Mouse (Mus musculus): ENCODE results near the gene Cradd. TPM values are rescaled to one million over a fixed set of nuclear protein-coding genes. Genes with fewer than 3 reads are reported as not detected.

The Cradd gene
- polyA plus RNA-seq, 1 experiment from 2014 or later: 9.4 TPM

GRCm38 (mm10) chr10:95183051-95183450 lies 140.9 kb downstream of the Cradd start:
- in situ Hi-C loops (cut with MboI; ENCODE audit: low pct_unique_long_range_greater_than_20kb): no loop called here
- DNase-seq (ENCODE audit: low read depth, low spot score): peak; percentile 81
- no peaks in the 10 kb centered on the region for H3K27me3 ChIP-seq
- CTCF ChIA-PET: interaction anchor here (1.1 to 1.2 kb wide), 2 partner anchors 9 to 11 kb away, joined by 3 read pairs; no protein-coding TSS in a partner anchor
- POLR2A ChIA-PET: no interaction called here
- no peak for TF ChIP-seq CTCF (IDR thresholded peaks at IDR 0.05)
- peak; percentile 84 for ATAC-seq

DNA sequence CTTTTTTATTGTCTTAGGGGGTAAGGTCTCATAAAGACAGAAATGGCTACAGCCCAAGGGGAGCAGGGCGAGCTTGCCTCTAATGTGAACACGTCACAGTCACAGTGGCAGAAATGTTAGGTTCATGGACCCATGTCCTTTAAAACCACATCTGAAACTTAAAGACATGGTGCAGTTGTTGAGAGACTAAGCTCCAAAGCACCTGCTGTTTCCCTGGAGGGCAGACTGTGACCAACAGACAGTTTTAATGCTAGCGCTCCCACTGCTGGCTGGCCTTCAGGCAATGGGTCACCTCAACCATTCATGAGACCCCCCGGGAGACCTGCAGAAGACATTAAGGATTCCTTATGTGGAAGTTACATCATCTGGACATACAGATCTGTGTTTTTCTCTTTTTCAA lies 141.5 kb downstream of the Cradd start:
- no peak for TF ChIP-seq CTCF (IDR thresholded peaks at IDR 0.05)
- ATAC-seq (no peak), DNase-seq (ENCODE audit: low read depth, low spot score) (no peak)
- in situ Hi-C loops (cut with MboI; ENCODE audit: low pct_unique_long_range_greater_than_20kb): no loop called here
- ChIA-PET CTCF (interaction anchor here (1.2 kb wide), 1 partner anchor 12 kb away, joined by 3 read pairs; no protein-coding TSS in a partner anchor), POLR2A (no interaction called here)
- H3K27me3 ChIP-seq: no peaks in the 10 kb centered on the region

DNA sequence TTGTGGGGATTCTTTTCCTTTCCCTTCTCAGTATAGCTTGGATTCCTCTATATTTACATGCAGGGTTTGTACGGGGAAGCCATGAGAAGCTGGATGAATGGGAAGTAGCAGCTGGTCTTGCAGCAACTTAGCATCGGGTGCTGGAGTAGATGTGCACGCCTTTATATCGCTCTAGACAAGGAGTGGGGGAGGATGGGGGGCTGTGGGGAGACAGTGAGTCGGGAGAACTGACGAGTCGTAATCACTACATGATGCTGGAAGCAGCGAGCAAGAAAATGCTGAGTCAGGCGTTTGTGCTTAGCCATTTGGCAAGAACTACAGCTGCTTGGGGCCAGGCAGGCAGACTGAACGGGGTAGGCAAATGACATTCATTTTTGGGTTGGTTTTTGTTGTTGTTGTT lies 142.4 kb downstream of the Cradd start:
- ChIA-PET CTCF (interaction anchor here (1.2 to 2.1 kb wide), 3 partner anchors 12 to 292 kb away, joined by 3 to 7 read pairs (median 4); no protein-coding TSS in a partner anchor), POLR2A (interaction anchor here (0.7 kb wide), 2 partner anchors 34 to 50 kb away, joined by 3 to 4 read pairs; no protein-coding TSS in a partner anchor)
- no peak for ATAC-seq
- TF ChIP-seq CTCF (IDR thresholded peaks at IDR 0.05): no peak
- no peaks in the 10 kb centered on the region for H3K27me3 ChIP-seq
- in situ Hi-C loops (cut with MboI; ENCODE audit: low pct_unique_long_range_greater_than_20kb): no loop called here
- no peak for DNase-seq (ENCODE audit: low read depth, low spot score)

- no peak for DNase-seq (ENCODE audit: low read depth, low spot score)
- in situ Hi-C loops (cut with MboI; ENCODE audit: low pct_unique_long_range_greater_than_20kb): no loop called here
- CTCF ChIA-PET: interaction anchor here (0.8 to 2.1 kb wide), 4 partner anchors 11 to 295 kb away, joined by 3 to 7 read pairs (median 4); no protein-coding TSS in a partner anchor
- no peak for TF ChIP-seq CTCF (IDR thresholded peaks at IDR 0.05)
- H3K27me3 ChIP-seq: no peaks in the 10 kb centered on the region
- POLR2A ChIA-PET: no interaction called here
- no peak for ATAC-seq
Observed at GRCm38 (mm10) chr10:95180900-95181299, 143.0 kb downstream of the Cradd start.

GRCm38 (mm10) chr10:95180177-95180576 lies 143.8 kb downstream of the Cradd start:
- no peaks in the 10 kb centered on the region for H3K27me3 ChIP-seq
- ATAC-seq (no peak), DNase-seq (ENCODE audit: low read depth, low spot score) (no peak)
- POLR2A ChIA-PET: no interaction called here
- CTCF ChIA-PET: interaction anchor here (0.8 to 2.1 kb wide), 3 partner anchors 11 to 296 kb away, joined by 4 to 7 read pairs (median 4); no protein-coding TSS in a partner anchor
- in situ Hi-C loops (cut with MboI; ENCODE audit: low pct_unique_long_range_greater_than_20kb): no loop called here
- TF ChIP-seq CTCF (IDR thresholded peaks at IDR 0.05): no peak

- TF ChIP-seq CTCF (IDR thresholded peaks at IDR 0.05): no peak
- H3K27me3 ChIP-seq: no peaks in the 10 kb centered on the region
- no peak for DNase-seq (ENCODE audit: low read depth, low spot score)
- in situ Hi-C loops (cut with MboI; ENCODE audit: low pct_unique_long_range_greater_than_20kb): loop anchor here (10.0 kb wide), 1 partner anchor 296 kb away; no protein-coding TSS in a partner anchor
- ChIA-PET POLR2A (no interaction called here), CTCF (no interaction called here)
- no peak for ATAC-seq
Observed at GRCm38 (mm10) chr10:95178785-95179184, 145.1 kb downstream of the Cradd start.

GRCm38 (mm10) chr10:95175423-95176120 lies 148.4 kb downstream of the Cradd start:
- POLR2A ChIA-PET: interaction anchor here (0.5 to 0.6 kb wide), 2 partner anchors 31 to 147 kb away, joined by 3 to 4 read pairs; no protein-coding TSS in a partner anchor
- H3K27me3 ChIP-seq: no peaks in the 10 kb centered on the region
- TF ChIP-seq CTCF (IDR thresholded peaks at IDR 0.05): no peak
- no peak for DNase-seq (ENCODE audit: low read depth, low spot score)
- no peak for ATAC-seq
- CTCF ChIA-PET: interaction anchor here (1.5 kb wide), 1 partner anchor 24 kb away, joined by 4 read pairs; no protein-coding TSS in a partner anchor
- in situ Hi-C loops (cut with MboI; ENCODE audit: low pct_unique_long_range_greater_than_20kb): loop anchor here (10.0 kb wide), 1 partner anchor 299 kb away; no protein-coding TSS in a partner anchor

- ATAC-seq (no peak), DNase-seq (ENCODE audit: low read depth, low spot score) (no peak)
- CTCF ChIA-PET: interaction anchor here (1.5 kb wide), 1 partner anchor 23 kb away, joined by 4 read pairs; no protein-coding TSS in a partner anchor
- no peaks in the 10 kb centered on the region for H3K27me3 ChIP-seq
- in situ Hi-C loops (cut with MboI; ENCODE audit: low pct_unique_long_range_greater_than_20kb): loop anchor here (10.0 kb wide), 1 partner anchor 301 kb away; no protein-coding TSS in a partner anchor
- no peak for TF ChIP-seq CTCF (IDR thresholded peaks at IDR 0.05)
- POLR2A ChIA-PET: interaction anchor here (0.6 kb wide), 1 partner anchor 53 kb away, joined by 4 read pairs; no protein-coding TSS in a partner anchor
Observed at GRCm38 (mm10) chr10:95174260-95174659, 149.7 kb downstream of the Cradd start.

DNA sequence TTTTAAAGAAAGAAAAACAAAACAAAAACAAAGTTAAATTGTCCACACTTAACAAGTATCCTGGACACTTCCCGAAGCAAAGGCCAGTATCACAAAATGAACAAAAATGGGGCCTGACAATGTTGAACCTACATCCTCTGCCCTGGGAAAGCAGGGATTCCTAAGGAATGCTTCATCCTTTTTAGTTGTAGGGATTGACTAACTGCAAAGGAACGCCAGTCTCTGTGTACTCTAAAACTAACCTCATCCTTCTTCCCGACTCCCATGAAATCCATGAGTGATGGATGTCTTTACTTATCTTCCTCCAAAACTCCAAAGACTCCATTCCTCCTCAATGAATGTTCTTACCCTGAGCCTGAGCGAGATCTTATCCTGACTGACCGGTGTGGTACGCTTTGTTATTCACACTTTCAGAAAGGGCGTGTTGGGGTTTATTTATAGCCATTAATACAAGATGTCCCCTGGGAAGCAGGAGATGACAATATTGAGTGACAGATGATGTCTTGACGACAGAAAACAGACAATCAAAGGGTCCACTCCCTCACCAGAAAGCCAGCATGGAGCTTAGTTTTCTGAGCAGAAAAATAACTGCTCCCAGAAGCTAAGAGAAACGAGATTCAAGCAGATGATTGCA lies 153.1 kb downstream of the Cradd start:
- POLR2A ChIA-PET: interaction anchor here (1.5 kb wide), 1 partner anchor 26 kb away, joined by 5 read pairs; no protein-coding TSS in a partner anchor
- in situ Hi-C loops (cut with MboI; ENCODE audit: low pct_unique_long_range_greater_than_20kb): loop anchor here (10.0 kb wide), 1 partner anchor 304 kb away; no protein-coding TSS in a partner anchor
- TF ChIP-seq CTCF (IDR thresholded peaks at IDR 0.05): no peak
- ATAC-seq (no peak), DNase-seq (ENCODE audit: low read depth, low spot score) (no peak)
- H3K27me3 ChIP-seq: no peaks in the 10 kb centered on the region
- CTCF ChIA-PET: no interaction called here

DNA sequence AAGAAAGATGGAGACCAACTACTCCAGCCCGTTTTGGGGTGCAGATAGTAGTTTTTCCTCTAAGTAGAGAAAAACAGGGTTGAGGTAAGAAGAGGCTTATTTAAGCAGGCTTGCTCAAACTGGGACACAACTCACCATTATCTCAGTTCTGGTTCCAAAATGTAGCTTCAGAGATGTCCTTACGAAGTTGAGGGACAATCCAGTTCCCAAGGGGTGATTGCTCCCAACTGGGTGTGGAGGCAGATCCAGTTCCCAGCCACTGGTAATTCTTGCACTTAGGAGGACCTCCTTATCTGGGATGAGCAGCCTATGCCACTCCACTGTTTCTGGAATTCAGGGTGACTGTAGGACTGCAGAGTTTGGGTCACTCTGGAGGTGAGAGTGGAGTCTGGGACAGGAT lies 159.0 kb downstream of the Cradd start:
- DNase-seq (ENCODE audit: low read depth, low spot score) (no peak), ATAC-seq (no peak)
- POLR2A ChIA-PET: no interaction called here
- CTCF ChIA-PET: no interaction called here
- no peaks in the 10 kb centered on the region for H3K27me3 ChIP-seq
- TF ChIP-seq CTCF (IDR thresholded peaks at IDR 0.05): no peak
- in situ Hi-C loops (cut with MboI; ENCODE audit: low pct_unique_long_range_greater_than_20kb): no loop called here
